Mouse (Mus musculus) R1 (cell line): ENCODE results near the gene Zfp981.
"Not testable (repeated sequence)": the region's sequence is repeated elsewhere in the genome, so short reads cannot be mapped to it uniquely, and the experiment has no call there.

Experiments
- DNase-seq: peaks from one replicate; pipeline ENCODE4 v3.0.0-alpha.2; 2018; ENCODE audit warnings: low read depth, low spot score

Gene Zfp981

DNA sequence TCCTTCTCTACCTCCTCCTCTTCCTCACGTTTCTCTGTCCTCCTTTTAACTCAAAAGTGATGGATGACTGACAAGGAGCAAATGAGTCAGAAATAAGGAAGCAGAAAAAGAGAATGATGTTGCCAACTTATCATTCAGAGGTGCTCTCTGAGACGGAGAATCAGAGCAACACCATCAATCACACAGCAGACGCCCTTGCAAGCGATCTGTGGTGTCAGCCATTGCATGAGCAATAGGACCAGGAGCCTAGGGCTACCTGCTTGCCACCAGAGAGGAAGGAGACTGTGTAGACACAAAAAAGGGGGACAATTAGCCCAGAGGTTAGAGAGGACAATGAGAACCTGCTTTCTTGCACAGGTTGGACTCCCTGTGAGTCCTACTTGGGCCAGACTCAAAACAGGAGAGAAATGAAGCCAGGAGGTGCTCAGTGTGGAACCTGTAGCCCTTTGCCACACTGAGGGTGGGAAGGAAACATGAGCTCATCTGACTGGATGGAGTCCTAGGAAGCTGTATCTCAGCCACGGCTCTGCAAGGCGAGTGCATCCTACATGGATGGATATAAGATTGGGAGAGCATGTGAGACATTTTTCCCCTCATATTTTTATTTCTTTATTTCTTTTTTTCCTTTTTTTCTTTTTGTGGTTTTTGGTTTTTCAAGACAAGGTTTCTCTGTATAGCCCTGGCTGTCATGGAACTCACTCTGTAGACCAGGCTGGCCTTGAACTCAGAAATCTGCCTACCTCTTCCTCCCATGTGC lies 16.5 kb upstream of the Zfp981 start:
- not testable (repeated sequence) for DNase-seq

DNA sequence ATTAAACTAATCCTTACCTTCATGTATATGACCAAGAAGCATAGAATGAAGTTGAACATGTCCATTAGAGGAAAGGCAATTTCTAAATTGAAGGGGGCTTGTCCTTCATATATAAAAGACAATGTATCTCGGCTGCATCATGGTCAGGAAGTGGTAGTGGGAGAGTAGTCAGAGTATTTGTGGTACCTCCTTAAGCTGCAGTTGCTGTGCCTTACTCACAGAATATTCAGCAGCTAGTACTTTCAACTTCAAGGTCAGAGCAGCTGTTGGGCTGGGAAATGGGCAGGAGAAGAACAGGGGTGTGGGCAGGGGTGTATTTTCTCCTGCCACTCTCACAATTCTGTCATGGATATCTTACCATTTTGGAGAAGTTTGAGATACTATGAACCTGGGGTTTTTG lies 15.1 kb upstream of the Zfp981 start:
- DNase-seq, result not testable (repeated sequence)

DNA sequence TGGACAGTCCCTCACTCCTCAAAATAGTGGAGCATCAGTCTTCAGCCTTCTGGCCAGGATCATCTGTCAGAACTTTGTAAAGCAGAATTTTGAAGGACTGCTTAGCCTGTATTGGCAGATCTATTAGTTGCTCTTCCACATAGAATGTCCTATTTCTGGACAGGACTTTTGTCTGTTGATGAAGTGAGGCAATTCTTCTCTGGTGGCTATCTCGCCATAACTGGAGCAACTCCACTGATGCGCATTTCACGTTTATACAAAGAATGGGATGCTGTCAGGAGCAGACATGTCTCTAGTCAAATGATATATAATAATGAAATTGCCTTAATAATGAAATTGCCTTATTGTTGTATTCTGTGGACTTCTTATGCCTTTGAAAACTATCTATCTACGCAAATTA lies 12.6 kb upstream of the Zfp981 start:
- not testable (repeated sequence) for DNase-seq

DNA sequence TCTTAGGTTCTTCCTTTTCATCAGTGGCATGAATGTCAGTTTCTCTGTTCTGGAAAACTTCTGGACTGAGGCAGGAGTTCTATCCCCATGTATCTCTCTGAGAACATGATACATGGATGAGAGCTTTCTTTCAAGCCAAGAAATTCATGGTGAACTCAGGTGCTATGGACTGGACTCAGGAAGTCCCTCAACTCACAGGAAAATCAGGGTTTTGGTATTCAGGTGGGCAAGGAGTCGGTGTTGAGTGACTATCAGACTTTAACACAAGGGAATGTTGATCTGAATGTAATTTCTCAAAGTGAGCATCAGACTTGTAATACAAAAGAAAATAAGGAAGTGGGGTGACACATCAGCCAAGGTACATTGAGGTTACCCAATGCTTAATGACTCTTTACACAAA lies 9.8 kb upstream of the Zfp981 start:
- DNase-seq, result not testable (repeated sequence)

DNA sequence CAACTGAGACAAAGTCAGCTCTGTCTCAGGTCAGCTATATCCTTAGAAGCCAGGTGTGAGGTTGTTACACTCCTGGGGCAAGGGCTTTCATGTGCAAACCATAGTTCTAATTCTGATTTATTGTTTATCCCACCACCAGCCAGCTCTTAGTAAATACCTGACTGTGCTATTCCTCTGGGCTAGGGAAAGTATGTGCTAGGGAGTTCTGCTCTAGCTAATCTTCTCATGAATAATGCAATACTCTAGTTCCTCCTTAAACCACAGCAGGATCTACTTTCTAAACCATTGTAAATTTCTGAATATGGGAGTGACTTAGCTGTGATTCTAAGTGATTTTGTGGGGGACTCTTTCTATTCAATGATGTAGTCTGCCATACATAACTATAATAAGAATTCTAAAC lies 9.4 kb upstream of the Zfp981 start:
- DNase-seq, result peak; percentile 66

DNA sequence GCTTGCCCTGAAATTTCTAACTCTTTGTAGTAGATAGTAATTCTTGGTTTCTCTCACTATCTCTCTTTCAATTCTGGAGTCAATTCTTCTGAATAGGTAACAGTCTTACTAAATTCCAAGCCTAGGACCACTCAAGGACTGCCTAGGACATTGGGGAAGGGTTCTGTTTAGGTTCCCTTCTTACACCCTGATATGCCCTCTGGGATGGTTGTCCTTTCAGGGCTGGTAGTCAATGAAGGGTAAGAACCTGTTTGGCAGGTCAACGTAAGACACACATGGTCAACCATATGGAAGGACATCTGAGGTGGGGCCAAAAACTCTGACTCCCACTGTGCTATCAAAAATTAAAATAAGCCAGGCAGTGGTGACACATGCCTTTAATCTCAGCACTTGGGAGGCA lies 9.0 kb upstream of the Zfp981 start:
- DNase-seq, result peak; percentile 53

DNA sequence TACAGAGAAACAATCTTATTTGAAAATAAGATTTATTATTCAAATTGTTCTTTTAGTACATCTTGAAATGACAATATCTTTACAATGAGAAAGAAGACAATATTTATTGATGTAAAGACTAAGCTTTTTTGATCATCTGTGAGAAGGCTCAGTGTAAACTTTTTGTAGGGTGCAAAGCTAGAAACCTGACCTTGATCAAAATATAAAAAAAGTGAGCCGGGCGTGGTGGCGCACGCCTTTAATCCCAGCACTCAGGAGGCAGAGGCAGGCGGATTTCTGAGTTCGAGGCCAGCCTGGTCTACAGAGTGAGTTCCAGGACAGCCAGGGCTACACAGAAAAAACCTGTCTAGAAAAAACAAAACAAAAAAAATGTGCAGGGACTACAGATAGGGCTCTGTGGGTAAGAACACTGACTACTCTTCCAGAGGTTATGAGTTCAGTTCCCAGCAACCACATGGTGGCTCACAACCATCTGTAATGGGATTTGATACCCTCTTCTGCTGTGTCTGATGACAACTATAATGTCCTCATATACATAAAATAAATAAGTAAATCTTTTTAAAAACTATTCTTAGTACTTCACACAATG lies 8.4 kb upstream of the Zfp981 start:
- DNase-seq, result not testable (repeated sequence)

DNA sequence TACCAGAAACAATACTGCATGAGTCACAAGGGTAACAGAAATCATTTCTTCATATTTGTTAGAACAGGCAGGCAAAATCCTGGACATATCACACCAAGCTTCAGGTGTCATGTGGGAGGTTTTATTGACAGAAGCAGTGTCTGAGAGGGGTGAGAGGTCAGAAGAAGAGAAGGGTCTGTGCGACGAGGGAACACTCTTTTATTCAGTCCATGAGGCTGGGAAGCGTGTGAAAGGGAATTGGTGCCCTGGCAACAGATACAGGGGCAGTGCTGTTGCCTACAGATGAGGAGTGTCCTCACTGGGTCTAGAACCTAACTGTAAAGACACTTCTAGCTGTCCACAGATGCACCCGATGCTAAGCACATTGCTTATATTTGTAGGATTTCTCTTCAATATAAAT lies 6.8 kb upstream of the Zfp981 start:
- no peak for DNase-seq

DNA sequence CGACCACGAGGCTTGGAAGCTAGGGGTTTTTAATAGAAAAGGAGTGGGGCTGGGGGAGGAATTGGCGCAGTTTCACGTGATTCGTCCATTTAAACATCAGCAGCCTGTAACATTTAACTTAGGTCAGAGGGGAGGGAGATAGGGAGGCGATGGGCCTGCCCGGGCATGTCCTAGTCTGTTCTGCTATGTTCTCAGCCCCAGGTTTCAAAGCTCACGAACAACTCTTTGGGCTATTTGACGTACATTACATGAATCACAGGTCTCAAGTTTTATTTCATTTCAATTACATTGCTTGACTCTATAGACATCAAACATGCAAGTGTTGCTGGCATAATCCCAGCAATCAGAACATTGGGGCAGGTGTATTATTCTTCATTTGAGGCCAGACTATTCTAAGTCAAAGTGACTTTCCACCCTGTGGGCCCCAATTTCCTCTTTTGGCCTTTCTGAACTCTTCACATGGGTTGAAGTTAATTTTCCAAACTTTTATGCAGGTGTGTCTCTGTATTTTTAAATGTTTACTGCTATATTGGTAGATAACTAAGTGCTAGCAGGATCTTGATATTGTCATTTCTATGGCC lies 4.0 kb upstream of the Zfp981 start:
- DNase-seq, result peak; percentile 75

DNA sequence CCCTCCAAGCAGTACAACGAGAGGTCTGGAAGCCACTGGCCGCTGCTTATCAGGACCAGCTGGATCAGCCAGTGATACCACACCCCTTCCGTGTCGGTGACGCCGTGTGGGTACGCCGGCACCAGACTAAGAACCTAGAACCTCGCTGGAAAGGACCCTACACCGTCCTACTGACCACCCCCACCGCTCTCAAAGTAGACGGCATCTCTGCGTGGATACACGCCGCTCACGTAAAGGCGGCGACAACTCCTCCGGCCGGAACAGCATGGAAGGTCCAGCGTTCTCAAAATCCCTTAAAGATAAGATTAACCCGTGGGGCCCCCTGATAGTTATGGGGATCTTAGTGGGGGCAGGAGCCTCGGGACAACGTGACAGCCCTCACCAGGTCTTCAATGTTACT lies 7.2 kb downstream of the Zfp981 start:
- DNase-seq, result not testable (repeated sequence)

DNA sequence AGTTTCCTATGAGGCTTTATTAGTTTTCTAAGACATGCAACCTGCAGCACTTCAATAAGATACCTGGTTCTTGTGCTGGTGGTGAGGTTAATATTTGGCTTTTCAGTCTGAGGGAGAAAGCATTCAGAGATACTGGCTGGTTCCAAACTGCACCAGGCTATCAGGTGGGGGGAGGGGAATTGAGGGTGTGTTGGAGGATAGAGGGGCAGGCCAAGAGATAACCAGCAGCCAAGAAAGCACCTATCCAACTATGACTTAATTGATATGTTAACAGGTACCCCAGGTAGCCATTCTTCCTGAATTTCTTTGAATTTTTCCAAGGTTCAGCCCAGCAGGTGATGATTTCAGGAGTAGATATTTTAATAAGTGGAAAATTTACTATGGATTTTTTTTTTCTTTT lies 10.0 kb downstream of the Zfp981 start:
- DNase-seq, result peak; percentile 87

DNA sequence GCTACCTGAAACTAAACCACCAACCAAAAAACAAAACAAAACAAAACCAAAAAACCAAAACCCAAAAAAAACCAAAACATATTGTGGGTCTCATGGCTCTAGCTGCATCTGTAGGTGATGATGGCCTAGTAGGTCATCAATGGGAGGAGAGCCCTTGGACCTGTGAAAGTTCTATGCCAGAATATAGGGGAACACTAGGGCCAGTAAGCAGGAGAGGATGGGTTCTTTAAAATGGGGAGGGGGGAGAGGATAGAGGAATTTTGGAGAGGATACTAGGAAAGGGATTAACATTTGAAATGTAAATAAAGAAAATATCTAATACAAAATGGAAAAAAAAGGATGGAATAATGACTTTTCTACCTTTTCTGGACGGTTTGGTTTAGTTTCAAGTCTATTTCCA lies 14.6 kb downstream of the Zfp981 start:
- no peak for DNase-seq

DNA sequence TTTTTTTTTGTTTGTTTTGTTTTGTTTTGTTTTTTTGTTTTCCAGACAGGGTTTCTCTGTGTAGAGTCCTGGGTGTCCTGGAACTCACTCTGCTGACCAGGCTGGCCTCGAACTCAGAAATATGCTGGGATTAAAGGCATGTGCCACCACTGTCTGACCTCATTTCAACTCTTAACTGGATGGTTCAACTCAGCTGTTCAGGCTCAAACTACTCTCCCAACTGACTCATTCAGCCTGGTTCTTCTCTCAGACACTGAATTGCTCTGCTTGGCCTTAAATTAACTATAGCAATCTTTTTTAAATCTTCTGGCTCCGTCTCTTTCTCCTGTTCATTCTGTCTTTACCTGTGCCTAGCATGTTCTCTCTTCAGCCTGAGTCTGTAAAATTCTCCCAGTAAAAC lies 15.3 kb downstream of the Zfp981 start:
- DNase-seq, result not testable (repeated sequence)

DNA sequence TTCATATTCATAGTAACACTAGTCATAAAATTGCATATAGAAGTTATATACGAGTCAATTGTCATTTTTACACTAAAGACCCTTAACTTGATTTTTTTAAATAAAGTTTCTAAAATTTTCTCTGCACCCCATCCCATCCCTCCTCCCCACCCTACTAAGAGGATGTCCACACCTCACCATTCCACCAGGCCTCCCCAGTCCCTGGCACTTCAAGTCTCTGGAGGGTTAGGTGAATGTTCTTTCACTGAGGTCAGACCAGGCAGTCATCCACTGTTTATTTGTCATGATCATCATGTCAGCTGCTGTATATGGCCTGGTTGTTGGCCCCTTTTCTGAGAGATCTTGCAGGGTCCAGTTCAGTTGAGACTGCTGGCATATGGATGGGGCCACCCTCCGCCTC lies 18.9 kb downstream of the Zfp981 start:
- DNase-seq, result no peak

DNA sequence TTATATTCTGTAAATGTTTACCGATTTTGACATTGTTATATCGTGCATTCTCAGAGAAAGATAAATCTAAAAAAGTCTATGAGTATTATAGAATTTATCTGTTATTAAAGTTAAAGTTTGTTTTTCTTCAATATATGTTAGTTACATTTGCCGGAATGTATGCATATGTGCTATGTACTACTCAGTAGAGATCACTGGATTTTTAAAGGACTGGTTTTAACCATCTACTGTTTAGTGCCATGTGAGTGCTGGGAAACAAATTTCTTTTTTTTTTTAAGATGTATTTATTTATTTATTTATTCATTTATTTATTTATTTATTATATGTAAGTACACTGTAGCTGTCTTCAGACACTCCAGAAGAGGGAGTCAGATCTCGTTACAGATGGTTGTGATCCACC lies 32.7 kb downstream of the Zfp981 start:
- DNase-seq, result no peak

DNA sequence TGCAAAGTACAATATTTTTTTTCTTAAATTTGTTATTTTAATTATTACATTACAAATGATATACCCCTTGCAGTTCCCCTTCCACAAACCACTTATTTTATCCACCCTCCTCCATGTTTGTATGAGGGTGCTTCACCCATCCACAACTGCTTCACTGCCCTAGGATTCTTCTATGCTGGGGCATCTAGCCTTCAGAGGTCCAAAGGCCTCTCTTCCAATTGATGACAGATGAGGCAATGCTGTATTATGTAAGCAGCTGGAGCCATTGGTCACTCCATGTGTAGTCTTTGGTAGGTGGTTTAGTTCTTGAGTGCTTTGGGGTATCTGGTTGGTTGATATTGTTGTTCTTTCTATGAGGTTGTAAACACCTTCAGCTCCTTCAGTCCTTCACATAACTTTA lies 34.1 kb downstream of the Zfp981 start:
- DNase-seq, result no peak

DNA sequence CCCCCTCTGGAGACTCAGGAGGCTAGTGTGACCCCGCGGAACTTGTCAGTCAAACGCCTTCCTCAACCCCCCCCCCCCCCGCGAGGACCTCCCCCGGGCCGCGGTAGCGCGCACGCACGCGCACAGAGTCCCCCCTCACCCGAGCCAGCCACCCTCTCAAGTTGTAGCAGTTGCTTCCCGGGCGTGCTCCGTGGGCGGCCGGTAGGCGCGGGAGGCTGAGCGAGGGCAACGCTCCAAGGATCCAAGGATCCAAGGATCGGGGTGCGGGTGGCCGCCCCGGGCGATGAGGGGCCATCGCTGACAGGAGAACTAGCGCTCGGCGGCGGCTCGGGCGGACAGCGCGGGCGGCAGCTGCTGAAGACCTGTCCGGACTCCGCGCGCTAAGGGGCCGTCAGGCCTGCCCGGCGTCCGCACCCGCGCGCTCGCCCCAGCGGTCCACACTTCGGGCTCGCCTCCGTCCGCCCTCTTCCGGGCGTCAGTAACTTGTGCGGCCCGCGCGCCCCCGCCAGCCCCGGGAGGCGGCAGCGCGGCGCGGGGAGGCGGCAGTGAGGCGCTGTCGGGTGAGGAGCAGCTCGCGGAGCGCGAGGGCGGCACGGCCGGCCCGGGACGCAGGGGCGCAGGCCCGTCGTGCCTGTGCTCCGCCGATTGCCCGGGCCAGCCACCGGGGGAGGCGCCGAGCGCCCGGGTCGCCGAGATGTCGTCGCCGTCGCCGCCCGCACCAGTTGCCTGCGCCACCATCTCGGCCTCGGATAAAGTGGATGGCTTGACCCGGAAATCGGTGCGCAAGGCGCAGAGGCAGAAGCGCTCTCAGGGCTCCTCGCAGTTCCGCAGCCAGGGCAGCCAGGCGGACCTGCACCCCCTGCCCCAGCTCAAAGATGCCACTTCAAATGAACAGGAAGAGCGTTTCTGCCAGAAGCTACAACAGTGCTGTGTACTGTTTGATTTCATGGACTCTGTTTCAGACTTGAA lies 78.4 kb downstream of the Zfp981 start:
- DNase-seq, result not testable (repeated sequence)
